Mouse (Mus musculus) thymus, postnatal 14 days (tissue): ENCODE results near the gene Akirin1.

Experiments used
- DNase-seq: peaks from one replicate; pipeline ENCODE4 v3.0.0; 2021

Akirin1 gene

DNA sequence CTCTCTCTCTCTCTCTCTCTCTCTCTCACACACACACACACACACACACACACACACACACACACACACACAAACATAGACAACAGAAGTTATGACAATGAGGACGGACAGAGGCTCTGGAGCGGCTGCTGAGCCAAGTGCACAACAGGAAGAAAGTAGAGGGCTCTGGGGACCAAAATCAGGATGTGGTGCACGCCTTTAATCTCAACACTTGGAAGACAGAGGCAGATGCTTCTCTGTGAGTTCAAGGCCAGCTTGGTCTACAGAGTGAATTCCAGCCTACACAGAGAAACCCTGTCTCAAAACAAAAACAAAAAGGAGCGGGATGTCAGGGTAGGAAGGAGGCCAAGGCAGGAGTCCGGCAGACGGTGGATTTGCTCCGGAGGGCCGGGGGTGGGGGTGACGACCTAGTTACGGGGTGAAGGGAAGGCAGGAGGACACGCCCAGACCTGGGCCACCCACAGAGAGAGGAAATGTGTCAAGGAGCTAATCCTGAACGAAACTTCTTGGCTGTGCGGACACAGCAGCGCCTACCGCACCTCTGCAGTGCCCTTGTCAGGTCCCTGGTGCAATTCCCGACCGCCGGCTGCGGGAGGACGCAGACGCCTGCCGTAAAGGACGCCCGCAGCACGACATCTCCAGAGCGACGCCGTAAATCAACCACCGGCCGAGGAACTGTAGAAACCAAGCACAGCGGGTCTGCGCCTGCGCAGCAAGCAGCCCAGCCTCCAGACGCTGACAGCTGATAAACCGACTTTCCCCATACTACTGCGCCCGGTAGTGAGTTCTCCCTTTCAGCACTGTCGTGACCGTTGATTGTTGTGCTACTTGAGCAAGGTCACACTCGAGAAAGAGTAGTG, 32.3 kb downstream of the Akirin1 start, which contains the start of gene Ndufs5:
Gene Ndufs5, minus strand, starts transcription at position 629 of the 860 bp plus-strand sequence.
- peak; percentile 96 for DNase-seq

DNA sequence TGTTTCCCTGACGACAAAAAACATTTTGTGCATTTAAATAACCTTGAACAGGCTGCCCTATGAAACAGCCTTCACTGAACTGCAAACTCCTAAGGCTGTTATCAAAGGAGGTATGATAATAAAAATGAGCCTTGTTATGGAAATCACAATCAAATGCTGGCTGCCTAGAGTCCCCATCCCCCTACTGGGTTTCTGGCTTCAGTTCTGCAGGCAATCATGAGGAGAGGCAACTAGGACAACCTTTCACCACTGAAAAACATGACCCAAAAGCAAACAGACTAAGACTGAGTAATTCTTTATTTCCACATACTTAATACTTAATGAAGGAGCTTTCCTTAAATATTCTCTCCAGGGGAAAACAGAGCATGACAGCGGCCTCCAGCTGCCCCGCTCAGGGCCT, 37.7 kb downstream of the Akirin1 start:
- no peak for DNase-seq

DNA sequence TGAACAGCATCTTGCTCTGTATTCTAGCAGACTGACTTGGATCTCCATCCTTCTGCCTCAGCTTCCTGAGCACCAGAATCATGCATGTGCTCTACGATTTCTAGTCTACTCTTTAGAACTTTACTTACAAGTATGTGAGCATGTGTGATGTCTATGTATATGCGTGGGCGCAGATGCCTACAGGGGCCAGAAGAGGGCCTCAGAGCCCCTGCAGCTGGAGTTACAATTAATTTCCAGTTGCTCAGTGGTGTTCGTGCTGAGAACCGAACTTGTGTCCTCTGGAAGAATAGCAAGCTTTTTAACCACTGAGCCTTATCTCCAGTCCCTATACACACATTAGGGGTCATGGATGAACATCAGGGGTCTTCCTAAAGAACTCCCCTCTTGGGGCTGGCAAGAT, 42.8 kb downstream of the Akirin1 start:
- DNase-seq = no peak

DNA sequence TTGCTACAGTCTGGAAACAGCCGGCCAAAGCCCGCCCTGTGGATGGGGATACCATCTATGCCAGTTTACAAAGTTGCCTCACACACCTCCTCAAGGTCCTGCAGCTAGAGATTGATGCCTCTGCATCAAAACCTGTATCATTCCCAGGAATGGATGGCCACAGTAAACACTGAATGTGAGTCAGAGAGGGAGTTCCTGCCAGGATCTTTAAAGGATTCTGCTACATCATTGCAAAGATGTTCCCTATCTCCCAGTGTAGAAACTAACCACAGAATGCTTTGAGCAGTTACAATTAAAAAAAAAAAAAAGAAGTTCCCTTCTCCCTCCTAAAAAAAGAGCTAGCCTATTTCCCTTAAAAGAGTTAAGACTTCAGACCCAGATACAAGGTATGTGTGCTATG, 44.8 kb downstream of the Akirin1 start:
- DNase-seq = no peak

DNA sequence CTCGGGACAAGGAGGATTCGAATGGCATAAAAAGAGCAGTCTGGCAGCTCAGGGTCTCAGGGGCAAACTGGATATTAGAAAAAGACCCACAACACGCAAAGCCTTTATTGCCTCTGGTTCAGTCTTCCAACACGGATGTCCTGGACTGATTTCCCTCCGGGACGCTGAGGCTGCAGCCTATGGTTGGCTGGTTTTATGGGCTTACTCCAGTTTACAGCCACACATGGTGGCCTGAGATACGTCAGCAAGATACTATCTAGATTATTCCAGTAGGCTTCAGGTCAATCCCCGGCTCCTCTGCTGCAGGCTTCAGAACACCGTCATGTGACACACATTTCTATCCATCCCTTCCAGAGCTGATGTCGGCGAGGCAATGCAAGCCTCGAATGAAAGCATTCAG, 56.8 kb downstream of the Akirin1 start:
- no peak for DNase-seq

DNA sequence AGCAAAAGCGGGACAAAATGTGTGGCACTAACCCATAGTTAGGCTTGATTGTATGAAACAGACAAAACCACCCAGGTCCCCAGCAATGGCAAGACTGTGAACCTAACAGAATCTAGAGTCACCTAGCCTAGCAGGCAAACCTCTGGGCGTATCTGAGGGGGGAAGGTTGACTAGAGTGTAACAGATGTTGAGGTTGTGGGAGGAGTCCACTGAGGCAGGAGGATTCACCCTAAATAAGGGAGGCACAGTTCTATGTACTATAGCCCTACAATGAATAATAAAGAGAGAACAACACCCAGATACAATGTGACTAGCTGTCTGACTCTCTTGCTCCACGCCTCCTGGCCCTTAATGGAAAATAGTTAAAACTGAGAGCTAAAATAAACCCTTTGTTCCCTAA, 58.1 kb downstream of the Akirin1 start:
- DNase-seq = no peak

DNA sequence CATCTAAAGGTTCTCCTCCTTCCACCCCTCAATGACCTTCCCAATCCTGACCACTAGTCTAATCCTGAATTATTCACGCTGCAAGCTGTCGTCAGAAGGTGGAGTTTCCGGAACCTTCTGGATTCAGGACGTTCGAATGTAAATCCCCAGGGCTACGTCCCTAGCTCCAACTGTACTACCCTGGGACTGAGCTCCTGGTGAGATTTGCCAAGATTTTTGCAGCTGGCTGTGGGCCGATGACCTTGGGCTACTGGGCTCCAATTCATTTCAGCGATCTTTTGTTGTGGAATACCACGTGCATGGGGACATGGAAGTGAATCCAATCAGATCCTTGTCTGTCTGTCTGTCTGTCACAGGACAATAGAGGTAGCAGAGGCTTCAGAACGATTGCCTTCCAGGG, 59.8 kb downstream of the Akirin1 start:
- no peak for DNase-seq

DNA sequence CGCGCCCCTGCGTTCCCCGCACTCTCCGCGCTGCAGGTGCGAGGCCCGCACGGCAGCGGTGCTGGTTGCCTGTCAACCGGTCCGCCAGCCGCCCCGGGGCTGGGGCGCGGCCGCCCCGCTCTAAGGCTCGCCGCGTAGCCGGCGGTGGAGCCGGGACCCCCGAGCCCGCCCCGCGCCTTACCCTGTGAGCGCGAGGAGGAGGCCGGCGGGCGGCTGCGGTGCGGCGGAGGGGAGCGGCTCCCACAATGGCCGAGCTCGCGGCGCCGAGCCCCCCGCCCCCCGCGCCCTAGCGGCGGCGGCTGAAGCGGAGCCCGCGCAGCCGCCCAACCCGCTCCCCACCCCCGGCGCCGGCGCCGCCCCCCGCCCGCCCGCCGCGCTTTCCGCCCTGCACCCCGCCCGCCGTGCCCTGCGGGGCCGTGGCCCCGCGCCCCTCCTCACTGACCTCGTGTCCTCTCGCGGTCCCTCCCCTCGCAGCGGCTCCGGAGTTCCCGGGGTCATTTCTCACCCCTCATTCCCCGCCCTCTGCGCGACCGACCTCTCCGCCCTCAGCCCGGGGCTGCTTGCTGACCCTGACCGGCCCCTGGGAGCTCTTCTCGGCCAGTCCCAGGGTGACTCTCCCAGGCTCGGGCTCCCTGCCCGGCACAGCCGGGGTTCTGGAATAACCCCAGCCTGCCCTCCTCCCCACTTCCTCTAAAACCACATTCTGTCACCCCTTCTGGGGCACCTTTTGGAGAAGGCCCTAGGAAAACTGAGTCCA, 62.9 kb downstream of the Akirin1 start:
- peak; percentile 9 for DNase-seq

DNA sequence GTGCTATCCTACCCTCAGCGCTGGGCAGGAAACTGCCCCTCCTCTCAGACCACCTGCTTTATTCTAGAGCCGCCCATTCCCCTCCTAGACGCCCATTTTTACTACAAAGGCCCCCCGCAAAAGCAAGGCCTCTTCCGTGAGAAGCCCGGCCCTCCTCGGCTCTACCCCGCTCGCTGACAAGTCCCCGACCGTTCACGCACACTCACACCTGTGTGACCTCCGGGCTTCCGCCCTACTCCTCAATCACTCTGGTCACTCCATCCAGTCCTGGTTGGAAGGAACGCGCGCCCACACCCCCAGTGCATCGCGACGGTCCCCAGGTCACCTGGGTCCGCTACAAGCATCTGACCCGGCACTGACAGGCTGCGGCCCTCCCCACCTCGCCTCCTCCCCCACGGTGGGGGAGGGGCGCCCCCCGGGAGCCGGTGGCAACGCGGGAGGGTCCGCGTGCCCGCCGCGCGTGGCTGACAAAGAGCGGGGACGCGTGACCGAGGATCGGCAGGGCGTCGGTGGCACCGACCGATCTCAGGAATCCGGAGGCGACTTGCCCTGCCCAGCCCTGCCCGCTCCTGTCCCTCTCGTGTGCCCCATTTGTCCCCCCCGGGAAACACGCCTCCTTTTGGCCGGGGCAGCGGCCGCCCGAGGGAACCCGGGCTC, 63.6 kb downstream of the Akirin1 start:
- DNase-seq = peak; percentile 21

DNA sequence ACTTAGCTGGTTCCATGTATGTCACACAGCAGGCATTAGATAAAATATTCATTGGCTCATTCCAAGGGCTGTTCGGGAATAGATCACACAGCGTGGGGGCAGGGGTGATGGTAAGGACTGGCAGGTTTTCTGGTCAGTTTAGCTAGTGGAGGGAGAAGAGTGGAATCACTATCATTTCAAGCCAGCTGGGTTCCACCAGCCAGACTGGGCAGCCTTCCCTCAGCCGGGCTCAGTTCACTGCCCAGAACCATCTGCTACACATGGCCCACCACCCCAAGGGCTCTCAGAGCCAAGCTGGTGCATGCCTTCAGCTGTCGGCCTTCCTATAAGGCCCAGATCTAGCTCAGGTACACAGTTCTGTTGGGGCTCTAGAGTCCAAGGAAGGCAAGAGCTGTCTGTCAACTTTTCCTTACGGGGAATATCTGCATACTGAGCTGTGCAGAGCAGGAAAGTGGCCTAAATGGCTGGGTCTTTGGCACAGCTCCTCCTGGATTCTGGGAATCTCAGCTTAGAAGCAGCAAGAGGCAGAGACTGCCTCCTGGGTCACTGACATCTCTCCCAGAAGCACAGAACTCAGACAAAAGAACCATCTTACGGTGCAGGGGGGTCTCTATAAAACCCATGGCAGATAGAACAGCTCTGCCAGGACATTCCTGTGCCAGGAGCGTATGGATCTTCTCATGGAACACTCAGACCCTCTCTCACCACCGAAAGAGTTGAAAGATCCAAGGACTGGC, 64.5 kb downstream of the Akirin1 start:
- DNase-seq = no peak

DNA sequence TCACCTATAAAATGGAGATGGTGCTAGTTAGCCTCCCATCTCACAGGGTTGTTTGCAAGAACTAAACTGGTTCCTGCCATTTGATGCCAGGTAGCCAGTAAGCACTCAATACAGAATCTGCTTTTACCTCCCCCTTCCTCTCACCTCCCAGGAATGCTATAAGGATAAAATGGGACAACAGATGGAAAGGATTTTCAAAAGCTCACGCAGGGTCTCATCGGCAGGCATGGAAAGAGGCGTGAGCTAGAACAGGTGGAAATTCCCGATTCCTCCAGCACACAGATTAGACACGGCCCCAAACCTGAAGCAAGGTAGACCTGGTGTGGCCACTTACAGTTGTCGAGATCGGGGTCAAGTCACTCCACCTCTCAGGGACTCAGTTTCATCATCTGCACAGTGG, 65.1 kb downstream of the Akirin1 start:
- no peak for DNase-seq
